In genomic region chr4:7979772-7980351, GRCm38 (mm10) we compare ENCODE assay signal across 26 mouse cellular contexts.
A peak's percentile ranks its signal among the peaks of the same experiment; 100 is the strongest.
DNase-seq lines count a peak whose midpoint lies in the region; ATAC-seq and TF ChIP-seq lines count a peak whose summit lies in the region.
"Had no signal": no experiment of that assay in that cellular context is flagged by ENCODE, and none has a peak within 500 bp of the region (broad histone marks: within the 10 kb centered on the region; RNA-seq: fewer than 3 reads in every experiment).

No protein-coding gene starts in this region.

- peak; percentile 32 for DNase-seq in hindbrain, postnatal 0 days (ENCODE audit: low spot score)
- no peak for DNase-seq in hindbrain, embryonic 14.5 days (ENCODE audit: low spot score)
- DNase-seq in CD4-positive helper T cell, adult 2 months (ENCODE audit: low read depth, low spot score): peak; percentile 10
- DNase-seq in CD4-positive, CD25-positive, alpha-beta regulatory T cell, adult 2 months (ENCODE audit: low read depth, low spot score): peak; percentile 54
- no peak for DNase-seq in layer of hippocampus, adult 18-20 months (ENCODE audit: low spot score in 2 of 2)
- DNase-seq: adrenal gland, adult 2 months; adrenal gland, postnatal 25 days; cerebellum, adult 11 months; cerebellum, adult 8-10 months; cerebellum, postnatal 14 days; embryo, embryonic 11 days; gastrocnemius, postnatal 36 days; heart, adult 2 months; heart, postnatal 14 days; kidney, adult 2 months had no signal

- H3K4me3 ChIP-seq in hindbrain, postnatal 0 days (ENCODE audit: low read length): no peak overlapping the region
- no peak overlapping the region for H3K4me3 ChIP-seq in hindbrain, embryonic 14.5 days (replicated peaks; ENCODE audit: low read length)
- H3K4me3 ChIP-seq in midbrain, embryonic 15.5 days: no peak overlapping the region
- H3K4me3 ChIP-seq: embryonic facial prominence, embryonic 15.5 days; erythroblast, embryonic 14.5 days; forebrain, embryonic 10.5 days; heart, adult 2 months; heart, embryonic 15.5 days; hindbrain, embryonic 15.5 days; intestine, embryonic 15.5 days had no signal

- H3K4me1 ChIP-seq in hindbrain, postnatal 0 days (ENCODE audit: insufficient read depth, low read length): no peaks in the 10 kb centered on the region
- no peaks in the 10 kb centered on the region for H3K4me1 ChIP-seq in hindbrain, embryonic 14.5 days (replicated peaks; ENCODE audit: control insufficient read depth, insufficient read depth, low read length)
- no peaks in the 10 kb centered on the region; the same call in 1 of the 2 replicates for H3K4me1 ChIP-seq in midbrain, embryonic 15.5 days
- H3K4me1 ChIP-seq: embryonic facial prominence, embryonic 15.5 days; forebrain, embryonic 10.5 days; heart, embryonic 15.5 days; hindbrain, embryonic 15.5 days; intestine, embryonic 15.5 days had no signal

- no peaks in the 10 kb centered on the region for H3K27me3 ChIP-seq in hindbrain, postnatal 0 days (ENCODE audit: insufficient read depth, low read length)
- no peaks in the 10 kb centered on the region for H3K27me3 ChIP-seq in hindbrain, embryonic 14.5 days (ENCODE audit: control insufficient read depth, insufficient read depth, low read length)
- H3K27me3 ChIP-seq in midbrain, embryonic 15.5 days (replicated peaks): no peaks in the 10 kb centered on the region
- H3K27me3 ChIP-seq: CH12.LX; embryonic facial prominence, embryonic 15.5 days; heart, embryonic 15.5 days; hindbrain, embryonic 15.5 days; intestine, embryonic 15.5 days had no signal

- no peak for ATAC-seq in hindbrain, postnatal 0 days
- no peak for ATAC-seq in hindbrain, embryonic 14.5 days (ENCODE audit: low FRiP score)
- peak; percentile 70 for ATAC-seq in midbrain, embryonic 15.5 days (replicated peaks)
- no peak for ATAC-seq in granulocyte monocyte progenitor cell, adult 5-6 weeks (replicated peaks; ENCODE audit: poor library complexity, severe bottlenecking)
- ATAC-seq: intestine, embryonic 15.5 days; Patski had no signal

- H3K36me3 ChIP-seq in hindbrain, postnatal 0 days (ENCODE audit: insufficient read depth, low read length): no peaks in the 10 kb centered on the region
- no peaks in the 10 kb centered on the region for H3K36me3 ChIP-seq in hindbrain, embryonic 14.5 days (replicated peaks; ENCODE audit: control insufficient read depth, insufficient read depth)
- H3K36me3 ChIP-seq in midbrain, embryonic 15.5 days (replicated peaks): no peaks in the 10 kb centered on the region
- H3K36me3 ChIP-seq: embryonic facial prominence, embryonic 15.5 days; forebrain, embryonic 10.5 days; heart, embryonic 15.5 days; hindbrain, embryonic 15.5 days; intestine, embryonic 15.5 days had no signal

- no peak overlapping the region for H3K9ac ChIP-seq in hindbrain, postnatal 0 days (replicated peaks; ENCODE audit: low read length)
- H3K9ac ChIP-seq in hindbrain, embryonic 14.5 days: no peak overlapping the region
- no peak overlapping the region for H3K9ac ChIP-seq in midbrain, embryonic 15.5 days
- H3K9ac ChIP-seq: embryonic facial prominence, embryonic 15.5 days; heart, embryonic 15.5 days; hindbrain, embryonic 15.5 days; intestine, embryonic 15.5 days had no signal

- no peak for TF ChIP-seq CTCF in hindbrain, postnatal 0 days (IDR thresholded peaks at IDR 0.05; ENCODE audit: low read depth)

- 52% methylated on average over 12 of the region's 12 CpGs for WGBS in hindbrain, postnatal 0 days
- WGBS in hindbrain, embryonic 14.5 days: 68% methylated on average over 12 of the region's 12 CpGs
- 65% methylated on average over 12 of the region's 12 CpGs for WGBS in midbrain, embryonic 15.5 days

- no peak overlapping the region for H3K4me2 ChIP-seq in hindbrain, postnatal 0 days (ENCODE audit: low read depth, low read length)
- H3K4me2 ChIP-seq in hindbrain, embryonic 14.5 days (replicated peaks): no peak overlapping the region
- no peak overlapping the region for H3K4me2 ChIP-seq in midbrain, embryonic 15.5 days
- H3K4me2 ChIP-seq: embryonic facial prominence, embryonic 15.5 days; heart, embryonic 11.5 days; heart, embryonic 15.5 days; hindbrain, embryonic 15.5 days; intestine, embryonic 15.5 days had no signal

- H3K27ac ChIP-seq in hindbrain, postnatal 0 days: no peak overlapping the region
- H3K27ac ChIP-seq in hindbrain, embryonic 14.5 days: no peak overlapping the region
- no peak overlapping the region for H3K27ac ChIP-seq in midbrain, embryonic 15.5 days
- H3K27ac ChIP-seq: embryonic facial prominence, embryonic 15.5 days; forebrain, embryonic 10.5 days; heart, adult 2 months; heart, embryonic 15.5 days; hindbrain, embryonic 15.5 days; intestine, embryonic 15.5 days had no signal

- no peaks in the 10 kb centered on the region for H3K9me3 ChIP-seq in hindbrain, postnatal 0 days (ENCODE audit: low read length)
- H3K9me3 ChIP-seq in hindbrain, embryonic 14.5 days (ENCODE audit: control insufficient read depth, low read length): no peaks in the 10 kb centered on the region
- H3K9me3 ChIP-seq in midbrain, embryonic 15.5 days: no peaks in the 10 kb centered on the region
- H3K9me3 ChIP-seq: embryonic facial prominence, embryonic 15.5 days; forebrain, embryonic 10.5 days; heart, embryonic 15.5 days; hindbrain, embryonic 15.5 days; intestine, embryonic 15.5 days had no signal

Comparison
In these comparisons a context has a peak if more than half of its experiments do, and no peak if none do; other contexts are left out.
1. DNase-seq: peak in hindbrain, postnatal 0 days (single experiment), CD4-positive helper T cell, adult 2 months (single experiment) and CD4-positive, CD25-positive, alpha-beta regulatory T cell, adult 2 months (single experiment); none in hindbrain, embryonic 14.5 days (single experiment) and layer of hippocampus, adult 18-20 months (0 of 2).